Mouse (Mus musculus): Measurements from ENCODE around the gene Lrp2. TPM values are rescaled to one million over a fixed set of nuclear protein-coding genes. Genes with fewer than 3 reads are reported as not detected.
"Not testable (repeated sequence)": the region's sequence is repeated elsewhere in the genome, so short reads cannot be mapped to it uniquely, and the experiment has no call there.

Lrp2 gene
- total RNA-seq, 2 experiments from 2014 or later: 0.14 to 0.44 TPM

GRCm38 (mm10) chr2:69585191-69585885, 527 bp downstream of the Lrp2 start:
- intact Hi-C loops (cut with DNase I): no loop called here
- DNase-seq (ENCODE audit: low spot score in 2 of 2): no peak

DNA sequence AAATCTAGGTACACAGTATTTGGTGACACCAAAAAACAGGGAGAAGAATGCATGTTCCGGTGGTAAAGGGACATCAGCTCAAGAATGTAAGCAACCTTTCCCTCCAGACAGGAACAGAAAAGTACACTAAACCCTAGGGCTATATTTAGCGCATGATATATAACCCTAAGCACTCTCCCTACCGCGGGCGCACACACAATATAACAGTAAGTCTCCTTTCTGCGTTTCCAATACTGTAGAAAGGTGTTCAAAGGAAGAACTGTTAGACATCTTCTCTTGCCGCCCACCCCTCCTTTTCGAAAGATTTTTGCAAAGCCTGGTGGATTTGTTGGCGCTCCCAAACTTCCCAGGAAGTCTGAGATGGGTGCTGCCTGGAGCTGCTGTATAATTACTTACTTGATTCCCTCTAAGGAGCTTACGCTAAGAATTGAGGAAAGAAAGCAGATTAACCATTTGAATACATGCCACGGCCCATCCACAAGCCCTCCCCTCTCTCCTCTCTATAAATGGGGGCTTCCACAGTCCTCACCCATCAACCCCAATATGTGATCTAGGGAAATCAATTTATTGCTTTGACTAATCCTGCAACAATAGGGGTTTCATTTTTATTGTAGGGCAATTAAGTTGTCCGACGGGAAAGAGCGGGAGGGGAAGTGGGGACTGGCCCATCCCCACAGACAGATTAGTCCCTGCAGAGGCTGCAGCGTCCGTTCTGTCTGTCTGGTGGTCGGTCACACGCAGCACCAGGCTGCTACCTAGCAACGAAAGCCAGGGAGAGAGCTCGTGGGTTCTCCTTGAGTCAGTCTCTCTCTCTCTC, 1.5 kb downstream of the Lrp2 start:
- intact Hi-C loops (cut with DNase I): no loop called here
- DNase-seq (ENCODE audit: low spot score in 2 of 2): no peak

DNA sequence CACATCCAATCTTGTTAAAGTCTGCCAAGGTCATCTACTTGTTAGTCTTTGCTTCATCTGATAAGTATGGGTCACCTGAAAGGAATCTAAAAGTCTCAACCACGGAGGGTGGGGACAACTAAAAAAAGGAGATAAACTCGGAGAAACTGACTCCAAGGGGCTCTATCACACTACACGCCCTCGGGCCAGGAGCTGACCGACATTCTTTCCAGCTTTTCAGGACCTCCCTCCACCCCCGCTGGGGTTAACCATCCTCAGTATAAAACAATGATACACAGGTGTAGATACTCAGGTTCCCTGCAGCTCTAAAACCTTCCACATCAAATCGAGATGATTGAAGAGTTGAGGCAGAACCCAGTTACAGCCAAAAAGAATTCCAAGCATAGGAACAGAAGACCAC, 3.0 kb downstream of the Lrp2 start:
- no peak for DNase-seq (ENCODE audit: low spot score in 2 of 2)
- intact Hi-C loops (cut with DNase I): no loop called here

GRCm38 (mm10) chr2:69582068-69582467, 3.8 kb downstream of the Lrp2 start:
- DNase-seq (ENCODE audit: low spot score in 2 of 2); intact Hi-C loops (cut with DNase I): not testable (repeated sequence)

- intact Hi-C loops (cut with DNase I): no loop called here
- no peak for DNase-seq (ENCODE audit: low spot score in 2 of 2)
These were observed 5.8 kb downstream of the Lrp2 start for GRCm38 (mm10) chr2:69580091-69580490.

DNA sequence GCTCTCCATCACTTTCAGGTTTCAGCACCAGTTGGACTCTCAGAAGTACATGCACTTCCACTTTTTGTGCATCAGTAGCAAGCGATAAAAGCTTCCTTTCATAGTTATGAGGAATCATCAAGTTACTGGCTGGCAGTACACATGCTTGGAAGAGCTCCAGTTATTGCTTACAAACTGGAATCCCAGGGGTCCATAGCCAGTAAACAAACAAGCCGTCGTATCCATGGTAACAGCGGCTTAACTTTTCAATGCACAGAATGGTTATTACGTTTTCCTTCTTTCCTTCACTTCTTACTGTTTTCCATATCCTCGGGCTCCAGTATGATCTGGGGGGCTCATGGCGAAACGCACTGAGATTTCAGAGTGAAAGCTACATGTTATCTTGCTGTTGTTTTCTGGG, 7.7 kb downstream of the Lrp2 start:
- DNase-seq (ENCODE audit: low spot score in 2 of 2): no peak
- intact Hi-C loops (cut with DNase I): no loop called here

- intact Hi-C loops (cut with DNase I): no loop called here
- no peak for DNase-seq (ENCODE audit: low spot score in 2 of 2)
These were observed 9.3 kb downstream of the Lrp2 start for GRCm38 (mm10) chr2:69576531-69576930.

DNA sequence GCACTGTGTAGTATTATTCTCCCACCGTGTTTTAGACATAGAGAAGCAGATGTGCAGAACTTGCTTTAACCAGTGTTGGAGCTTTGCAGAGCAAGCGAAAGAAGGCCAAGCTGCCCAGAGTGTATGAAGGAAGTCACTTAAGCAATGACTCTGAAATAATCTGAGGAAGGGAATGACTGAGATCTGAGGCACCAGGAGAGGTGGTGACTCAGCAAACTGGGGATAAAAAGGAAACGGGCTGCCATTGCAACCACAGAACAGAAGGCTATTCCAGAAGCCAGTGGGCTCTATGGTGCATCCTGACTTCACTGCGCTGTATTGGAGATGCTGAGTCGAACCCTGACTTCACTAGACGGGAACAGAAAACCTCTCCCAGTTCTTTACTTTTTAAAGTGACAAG, 10.9 kb downstream of the Lrp2 start:
- intact Hi-C loops (cut with DNase I): no loop called here
- DNase-seq (ENCODE audit: low spot score in 2 of 2): no peak

DNA sequence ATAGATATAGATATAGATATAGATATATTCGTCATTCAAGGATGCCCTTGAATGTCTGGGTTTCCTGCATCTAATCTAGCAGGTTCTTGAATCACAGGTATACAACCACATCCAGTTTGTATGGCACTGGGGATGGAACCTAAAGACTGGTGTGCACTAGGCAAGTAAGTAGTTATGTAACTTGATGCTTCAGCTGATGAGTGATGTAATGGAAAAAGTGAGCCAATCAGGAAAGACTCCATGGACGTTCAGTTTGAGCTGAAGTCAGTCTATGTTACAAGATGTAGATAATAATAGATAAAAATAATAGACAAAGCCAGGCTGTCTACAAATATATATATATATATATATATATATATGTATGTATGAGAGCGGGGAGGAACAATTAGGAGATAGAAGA, 11.6 kb downstream of the Lrp2 start:
- intact Hi-C loops (cut with DNase I): no loop called here
- no peak for DNase-seq (ENCODE audit: low spot score in 2 of 2)

DNA sequence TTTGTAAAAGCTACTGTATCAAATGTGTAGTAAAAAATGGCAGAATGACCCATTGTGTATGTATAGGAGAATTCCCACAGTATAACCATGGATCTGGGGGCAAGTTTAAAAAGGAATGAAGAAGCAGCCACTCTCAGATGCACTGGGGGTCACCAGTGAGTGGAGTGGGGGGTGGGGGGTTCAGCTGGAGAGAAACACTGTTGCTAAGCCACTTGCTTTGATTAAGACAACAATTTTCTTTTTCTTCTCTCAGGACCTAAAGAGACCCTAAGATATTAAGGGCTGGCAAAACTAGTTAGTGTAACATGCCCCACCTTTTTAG, 12.2 kb downstream of the Lrp2 start:
- intact Hi-C loops (cut with DNase I): no loop called here
- no peak for DNase-seq (ENCODE audit: low spot score in 2 of 2)

DNA sequence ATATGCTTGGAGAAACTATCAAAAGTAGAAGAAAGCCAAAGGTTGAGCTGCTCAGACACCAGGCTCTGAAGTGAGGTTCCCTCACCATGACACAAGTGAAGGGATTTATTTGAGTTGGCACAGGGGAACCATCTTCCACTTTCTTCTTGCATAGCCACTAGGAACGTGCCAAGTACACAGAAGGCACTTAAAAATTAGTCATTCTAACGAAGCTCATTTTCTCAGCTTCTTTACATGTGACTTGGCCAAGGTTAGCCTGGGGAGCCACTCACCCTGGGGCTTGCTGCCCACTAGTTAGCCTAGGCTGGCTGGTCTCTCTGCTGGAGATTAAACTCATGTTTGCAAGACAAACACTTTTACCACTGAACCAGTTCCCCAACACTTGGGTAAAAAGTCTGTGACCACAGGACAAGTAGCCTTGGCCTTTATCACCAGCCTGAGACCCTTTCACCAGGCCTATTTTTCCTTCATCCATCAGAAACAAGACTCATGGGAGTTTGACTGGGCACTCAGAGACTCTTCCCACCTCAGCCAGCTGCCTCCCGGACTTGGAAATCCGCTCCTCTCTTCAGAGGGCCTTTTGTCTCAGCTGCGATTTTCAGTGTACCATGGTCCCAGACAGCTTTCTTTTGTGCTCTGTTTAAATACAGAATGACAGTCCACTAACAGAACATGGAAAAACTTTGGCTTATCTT, 12.7 kb downstream of the Lrp2 start:
- no peak for DNase-seq (ENCODE audit: low spot score in 2 of 2)
- intact Hi-C loops (cut with DNase I): no loop called here

DNA sequence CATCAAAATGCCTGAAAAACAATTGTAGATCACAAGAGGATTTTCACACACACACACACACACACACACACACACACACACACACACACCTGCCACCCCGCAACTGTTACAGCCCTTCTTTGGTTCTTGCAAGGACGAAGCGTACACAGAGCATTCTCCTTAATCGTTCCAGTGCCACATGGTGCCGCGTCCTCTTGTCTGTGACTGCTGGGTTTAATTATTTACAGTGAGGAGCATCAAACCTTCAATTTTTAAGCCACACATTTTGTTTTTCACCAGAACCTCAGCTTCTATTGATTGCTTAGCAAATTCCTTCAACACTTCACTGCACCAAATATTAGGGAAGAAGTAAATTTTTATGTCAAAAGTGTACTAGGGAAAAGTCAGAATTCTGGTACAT, 15.3 kb downstream of the Lrp2 start:
- DNase-seq (ENCODE audit: low spot score in 2 of 2): no peak
- intact Hi-C loops (cut with DNase I): no loop called here

GRCm38 (mm10) chr2:69566281-69566680, 19.6 kb downstream of the Lrp2 start:
- no peak for DNase-seq (ENCODE audit: low spot score in 2 of 2)
- intact Hi-C loops (cut with DNase I): no loop called here

GRCm38 (mm10) chr2:69563492-69563891, 22.4 kb downstream of the Lrp2 start:
- DNase-seq (ENCODE audit: low spot score in 2 of 2): no peak
- intact Hi-C loops (cut with DNase I): no loop called here

DNA sequence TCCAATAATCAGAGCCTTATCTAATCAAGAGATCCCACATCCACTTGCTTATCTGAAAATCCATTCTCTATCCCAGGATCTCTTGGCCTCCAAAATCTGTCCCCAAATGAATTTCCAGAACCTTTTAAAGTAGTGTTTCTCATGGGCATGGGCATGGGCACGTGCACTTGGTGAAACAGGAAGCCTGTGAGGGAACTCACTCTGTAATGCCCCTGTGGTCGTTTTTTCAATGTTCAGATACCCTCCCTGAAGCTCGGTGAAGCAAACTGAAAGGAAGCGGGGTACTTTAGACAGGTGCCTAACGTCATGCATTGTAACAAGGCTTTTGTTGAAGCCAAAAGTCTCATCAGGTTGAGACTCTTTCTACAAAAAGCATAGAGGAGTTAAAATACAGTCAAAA, 23.1 kb downstream of the Lrp2 start:
- intact Hi-C loops (cut with DNase I): no loop called here
- DNase-seq (ENCODE audit: low spot score in 2 of 2): no peak

DNA sequence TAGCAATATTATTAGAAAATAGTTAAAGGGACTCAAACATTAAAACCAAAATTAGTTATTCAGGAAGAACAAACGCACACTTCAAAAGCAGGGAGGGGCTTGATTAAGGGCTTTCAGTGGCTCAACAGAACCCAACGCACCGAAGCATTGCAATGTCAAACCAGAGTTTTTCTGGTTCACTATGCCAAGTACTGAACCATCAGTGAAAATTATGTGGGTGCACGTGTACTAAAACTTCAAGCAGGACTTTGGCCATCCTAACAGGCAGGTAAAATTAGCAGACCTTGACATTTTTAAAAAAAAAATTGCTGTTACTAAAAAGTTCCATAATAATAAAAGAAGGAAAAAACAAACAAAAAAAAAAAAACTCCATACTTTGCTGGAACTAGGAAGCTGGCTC, 25.6 kb downstream of the Lrp2 start:
- intact Hi-C loops (cut with DNase I): no loop called here
- no peak for DNase-seq (ENCODE audit: low spot score in 2 of 2)

DNA sequence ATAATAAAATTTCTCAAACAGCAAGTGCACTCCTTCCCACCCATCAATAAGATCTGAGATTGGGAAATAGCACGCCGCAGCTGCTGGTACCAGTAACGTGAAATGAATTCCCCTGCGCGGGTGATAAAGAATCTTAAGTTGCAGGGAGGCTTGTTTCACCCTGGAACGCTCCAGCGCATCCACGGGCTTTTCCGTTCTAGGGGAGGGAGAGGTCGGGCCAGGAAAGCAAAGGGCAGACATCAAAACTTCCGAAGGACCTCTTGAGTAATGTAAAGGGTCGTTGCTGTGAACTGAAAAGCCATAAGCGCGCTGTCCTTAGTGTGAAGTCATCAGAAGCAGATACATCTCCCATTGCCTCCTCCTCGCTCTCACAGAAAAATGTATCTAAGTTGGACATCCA, 26.5 kb downstream of the Lrp2 start:
- no peak for DNase-seq (ENCODE audit: low spot score in 2 of 2)
- intact Hi-C loops (cut with DNase I): no loop called here

- intact Hi-C loops (cut with DNase I): no loop called here
- DNase-seq (ENCODE audit: low spot score in 2 of 2): no peak
These were observed 29.2 kb downstream of the Lrp2 start for GRCm38 (mm10) chr2:69556686-69557085.

DNA sequence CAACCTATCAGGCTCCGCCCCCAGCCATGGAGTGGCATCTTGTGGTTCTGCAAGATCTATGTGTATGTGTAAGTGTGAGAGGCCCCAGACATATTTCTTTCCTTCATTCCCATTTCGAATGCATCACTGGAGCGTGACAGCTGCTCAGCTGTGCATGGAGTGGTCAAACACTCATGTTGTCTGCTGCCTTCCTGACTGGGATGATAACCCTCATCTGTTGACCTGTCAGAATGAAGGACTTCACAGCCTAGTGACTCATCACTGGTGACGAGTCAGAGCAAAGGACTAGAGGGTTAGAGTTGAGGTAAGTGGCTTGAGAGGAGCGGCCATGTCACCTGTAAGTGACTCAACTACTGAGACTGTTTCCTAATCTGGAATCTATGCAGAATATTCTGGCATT, 34.2 kb downstream of the Lrp2 start:
- intact Hi-C loops (cut with DNase I): no loop called here
- DNase-seq (ENCODE audit: low spot score in 2 of 2): no peak

- no peak for DNase-seq (ENCODE audit: low spot score in 2 of 2)
- intact Hi-C loops (cut with DNase I): no loop called here
These were observed 39.0 kb downstream of the Lrp2 start for GRCm38 (mm10) chr2:69546823-69547222.

- intact Hi-C loops (cut with DNase I): no loop called here
- DNase-seq (ENCODE audit: low spot score in 2 of 2): no peak
These were observed 49.8 kb downstream of the Lrp2 start for GRCm38 (mm10) chr2:69536018-69536417.

Data from left cerebral cortex, postnatal 25 days (tissue).